Mouse (Mus musculus) bone marrow, adult 2 months (tissue): ENCODE measurements around the gene Capns1. TPM values are rescaled to one million over a fixed set of nuclear protein-coding genes. Genes with fewer than 3 reads are reported as not detected.

Source experiments
- H3K27ac ChIP-seq: fragments of 200-500 bp; 2 replicates; pipeline ENCODE4 v1.5.1; 2012; ENCODE audit warnings: low read depth, mild to moderate bottlenecking, control low read depth, inconsistent platforms, low read length; ENCODE audit not compliant: control insufficient read depth, poor library complexity, insufficient read depth
- H3K4me1 ChIP-seq: fragments of 200-500 bp; 2 replicates; pipeline ENCODE4 v1.6.1; 2011; ENCODE audit warnings: low read length; ENCODE audit not compliant: control insufficient read depth, insufficient read depth
- H3K4me3 ChIP-seq: fragments of 200-500 bp; replicated peaks from 2 replicates; pipeline ENCODE3; 2011; ENCODE audit warnings: mild to moderate bottlenecking, low read depth, low read length, control low read depth; ENCODE audit not compliant: control insufficient read depth
- CTCF ChIP-seq: fragments of 200-500 bp; IDR thresholded peaks from 2 replicates; pipeline ENCODE4 v1.5.1; 2011; ENCODE audit warnings: low read length, control low read depth; ENCODE audit not compliant: control insufficient read depth, insufficient read depth
- POLR2A ChIP-seq: fragments of 200-500 bp; IDR thresholded peaks from 2 replicates; pipeline ENCODE4 v1.6.1; 2011; ENCODE audit warnings: low read depth, mild to moderate bottlenecking, control low read depth, low read length, borderline replicate concordance; ENCODE audit not compliant: control insufficient read depth
- WGBS: fragments of 180-500 bp; shearing (Covaris S2); methylation state at CpG from one replicate; pipeline ENCODE4 v1.1.7; 2018; 5-methylcytosine and 5-hydroxymethylcytosine counted together
- polyA plus RNA-seq: library from polyadenylated mRNA; stranded (reverse); fragments of >200 nt; gene quantifications from 2 replicates; pipeline ENCODE4 v1.2.4, GENCODE M21; 2011; ENCODE audit warnings: low replicate concordance; ENCODE audit not compliant: missing spikeins, insufficient read depth, insufficient read length

The Capns1 gene
- polyA plus RNA-seq, 1 experiment, result 171 TPM

- TF ChIP-seq CTCF, result no peak
- TF ChIP-seq POLR2A, result no peak
- Histone ChIP-seq H3K4me3 (peak overlapping the region; percentile 95), H3K27ac (0 out of 2 replicates have a peak overlapping the region, but pooled peaks have one; percentile 4), H3K4me1 (peaks cover 1% of the 10 kb centered on the region; the same call in 1 of the 2 replicates)
- 15% methylated on average over 11 of the region's 11 CpGs for WGBS
These were observed 28.2 kb downstream of the Capns1 start for GRCm38 (mm10) chr7:30170283-30170951.

- H3K4me3 ChIP-seq, result peak within 1 kb of the TSS; percentile 95
- H3K4me1 ChIP-seq, result peaks cover 1% of the 10 kb centered on the region; the same call in 1 of the 2 replicates
- TF ChIP-seq POLR2A (peak; percentile 89), CTCF (no peak)
- H3K27ac ChIP-seq, result peak within 1 kb of the TSS; percentile 68
- WGBS, result under 1% methylated on average over 36 of the region's 36 CpGs
These were observed 28.9 kb downstream of the Capns1 start, which contains the start of gene Zfp146 for GRCm38 (mm10) chr7:30169583-30170282. Gene Zfp146, minus strand, starts transcription at chr7:30169750.

GRCm38 (mm10) chr7:30168914-30169582 lies 29.6 kb downstream of the Capns1 start:
- TF ChIP-seq POLR2A (no peak), CTCF (no peak)
- H3K4me1 ChIP-seq, result peaks cover 1% of the 10 kb centered on the region; the same call in 1 of the 2 replicates
- WGBS, result under 1% methylated on average over 21 of the region's 21 CpGs
- H3K27ac ChIP-seq, result peak overlapping the region; percentile 68
- peak overlapping the region; percentile 95 for H3K4me3 ChIP-seq

- Histone ChIP-seq H3K4me1 (no peaks in the 10 kb centered on the region), H3K27ac (no peak overlapping the region), H3K4me3 (no peak overlapping the region)
- WGBS, result 88% methylated on average over 2 of the region's 2 CpGs
- TF ChIP-seq POLR2A (no peak), CTCF (no peak)
These were observed 33.9 kb downstream of the Capns1 start for GRCm38 (mm10) chr7:30164745-30165144.

GRCm38 (mm10) chr7:30163113-30163512 lies 35.5 kb downstream of the Capns1 start:
- H3K4me1 ChIP-seq, result no peaks in the 10 kb centered on the region
- no peak overlapping the region for H3K4me3 ChIP-seq
- 93% methylated on average over 5 of the region's 5 CpGs for WGBS
- H3K27ac ChIP-seq, result no peak overlapping the region
- TF ChIP-seq POLR2A (no peak), CTCF (no peak)

- WGBS, result 98% methylated on average over 3 of the region's 3 CpGs
- no peak overlapping the region for H3K27ac ChIP-seq
- H3K4me3 ChIP-seq, result no peak overlapping the region
These were observed 43.1 kb downstream of the Capns1 start for GRCm38 (mm10) chr7:30155507-30155906.

GRCm38 (mm10) chr7:30154040-30154439 lies 44.6 kb downstream of the Capns1 start:
- 79% methylated on average over 1 of the region's 1 CpGs for WGBS
- H3K4me3 ChIP-seq, result no peak overlapping the region
- no peak overlapping the region for H3K27ac ChIP-seq
- no peak for TF ChIP-seq POLR2A
- TF ChIP-seq CTCF, result no peak
- H3K4me1 ChIP-seq, result no peaks in the 10 kb centered on the region

More at GRCm38 (mm10) chr7:30155507-30155906, 43.1 kb downstream of the Capns1 start:
- no peaks in the 10 kb centered on the region for H3K4me1 ChIP-seq
- no peak for TF ChIP-seq POLR2A

GRCm38 (mm10) chr7:30147011-30147410 lies 51.6 kb downstream of the Capns1 start:
- Histone ChIP-seq H3K27ac (no peak overlapping the region), H3K4me1 (no peaks in the 10 kb centered on the region), H3K4me3 (no peak overlapping the region)
- TF ChIP-seq POLR2A (no peak), CTCF (no peak)
- WGBS, result 88% methylated on average over 5 of the region's 5 CpGs
